Mouse (Mus musculus) cerebellum, postnatal 36 days (tissue): ENCODE data around the gene Eps8.

Experiments used
- DNase-seq, 2 experiments: peaks; one replicate each; pipeline ENCODE4 v3.0.0; 2021 to 2022; ENCODE audit warnings: mixed read lengths in 2 of 2

Eps8 gene

GRCm38 (mm10) chr6:137654776-137655175 is at the start of gene Eps8:
Gene Eps8, minus strand, starts transcription at chr6:137654876.
- no peak for DNase-seq

GRCm38 (mm10) chr6:137703431-137703830 is 48.8 kb upstream of the Eps8 start:
- DNase-seq: no peak

DNA sequence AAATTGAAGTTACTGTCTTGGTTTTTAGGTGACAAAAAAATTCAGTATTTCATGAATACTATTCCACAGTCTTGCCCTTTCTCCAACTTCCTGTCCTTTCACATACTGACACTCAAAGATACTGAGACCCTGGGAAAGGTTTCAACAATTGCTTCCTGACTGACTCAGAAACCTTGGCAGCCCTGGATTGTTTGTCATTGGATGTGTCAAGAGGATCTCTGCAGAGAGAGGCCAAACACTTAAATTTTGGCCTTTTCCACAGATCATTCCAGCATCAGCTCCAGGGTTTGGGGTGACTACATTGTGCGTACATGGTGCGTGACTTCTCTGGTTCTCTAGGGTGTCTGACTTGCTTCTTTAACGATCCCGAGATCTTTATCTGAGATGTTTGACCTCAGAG is 48.2 kb upstream of the Eps8 start:
- no peak for DNase-seq

GRCm38 (mm10) chr6:137702186-137702585 is 47.5 kb upstream of the Eps8 start:
- DNase-seq: no peak

- DNase-seq: no peak
Observed at GRCm38 (mm10) chr6:137699434-137699833, 44.8 kb upstream of the Eps8 start.

DNA sequence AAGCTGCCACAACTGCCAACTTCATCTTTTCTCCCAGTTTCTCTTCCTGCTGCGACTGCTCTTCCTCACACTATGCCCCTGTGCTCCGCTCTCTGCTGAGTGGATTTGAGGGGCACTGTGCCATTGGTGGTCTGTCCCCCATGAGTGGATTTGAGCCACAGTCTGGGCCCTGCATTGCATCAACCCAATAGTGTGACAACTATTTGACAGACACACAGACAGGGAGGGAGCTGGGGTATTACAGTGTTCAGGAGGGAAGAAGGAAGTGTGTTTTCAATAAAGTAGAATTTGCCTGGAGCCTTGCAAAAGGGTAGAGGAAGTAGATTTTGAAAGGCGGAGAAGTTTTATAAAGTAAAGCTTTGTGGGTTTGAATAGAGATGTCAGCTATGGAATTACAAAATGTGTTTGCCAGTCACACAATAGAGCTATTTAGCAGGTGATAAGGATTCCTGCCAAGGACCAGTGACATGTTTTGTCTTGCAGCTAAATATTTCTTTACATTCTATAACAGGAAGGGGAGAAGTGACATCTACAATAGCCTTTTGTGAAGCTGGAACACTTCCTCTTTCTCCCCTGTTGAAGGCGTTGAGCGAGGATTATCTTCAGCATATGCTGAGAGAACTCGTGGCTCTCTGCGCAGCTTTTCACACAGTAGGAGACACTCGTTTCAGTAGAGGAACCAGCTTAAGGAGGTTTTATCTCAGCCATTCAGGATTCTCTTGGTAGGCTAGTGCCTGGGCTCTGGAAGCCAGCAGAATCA is 41.9 kb upstream of the Eps8 start:
- DNase-seq: no peak

DNA sequence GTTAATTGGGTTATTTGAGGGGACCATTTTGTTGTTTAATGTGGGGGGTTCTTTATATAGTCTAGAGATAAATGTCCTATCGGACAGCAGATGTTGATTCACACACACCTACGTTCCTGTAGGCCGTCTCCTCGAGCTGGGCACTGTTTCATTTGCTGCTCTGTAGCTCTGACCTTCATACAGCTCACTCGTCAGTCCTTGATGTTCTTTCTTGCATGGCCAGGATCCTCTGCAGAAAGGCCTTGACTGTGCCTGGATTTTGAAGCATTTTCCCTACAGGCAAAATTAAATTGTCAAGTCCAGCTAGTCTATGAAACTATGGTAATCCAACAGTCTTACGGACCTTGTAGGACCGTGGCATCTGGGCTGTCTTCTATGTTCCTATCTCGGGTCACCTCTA is 40.4 kb upstream of the Eps8 start:
- no peak for DNase-seq

GRCm38 (mm10) chr6:137694310-137694709 is 39.6 kb upstream of the Eps8 start:
- no peak for DNase-seq

DNA sequence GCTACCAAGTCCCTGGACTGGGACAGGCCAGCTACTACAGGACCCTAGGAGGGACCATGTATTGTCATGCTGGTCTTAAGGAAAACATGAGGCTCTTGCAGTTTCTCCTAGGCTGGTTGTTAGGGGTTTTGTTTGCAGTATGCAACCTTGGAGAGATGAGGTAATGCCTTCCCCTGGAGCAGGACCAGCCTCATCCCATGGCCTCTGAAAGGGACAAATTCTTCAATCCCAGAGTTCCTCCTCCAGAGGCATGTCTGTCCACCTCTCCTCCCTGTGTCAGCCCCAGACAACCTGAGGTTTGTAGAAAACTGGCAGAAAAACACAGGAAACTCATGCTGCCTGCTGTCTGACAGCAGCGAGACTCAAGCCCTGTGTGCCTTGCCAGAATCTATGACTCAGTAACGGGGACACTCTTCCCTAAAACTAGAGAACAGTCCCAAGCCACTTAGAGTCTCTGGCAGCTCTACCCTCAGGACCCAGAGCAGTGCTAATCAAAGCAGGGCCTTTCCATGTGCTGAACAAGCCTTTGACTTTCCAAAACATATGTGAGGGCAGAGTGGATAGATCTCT is 36.0 kb upstream of the Eps8 start:
- DNase-seq: peak in 1 of 2 experiments; percentile 12

- no peak for DNase-seq
Observed at GRCm38 (mm10) chr6:137688506-137689105, 33.9 kb upstream of the Eps8 start.

DNA sequence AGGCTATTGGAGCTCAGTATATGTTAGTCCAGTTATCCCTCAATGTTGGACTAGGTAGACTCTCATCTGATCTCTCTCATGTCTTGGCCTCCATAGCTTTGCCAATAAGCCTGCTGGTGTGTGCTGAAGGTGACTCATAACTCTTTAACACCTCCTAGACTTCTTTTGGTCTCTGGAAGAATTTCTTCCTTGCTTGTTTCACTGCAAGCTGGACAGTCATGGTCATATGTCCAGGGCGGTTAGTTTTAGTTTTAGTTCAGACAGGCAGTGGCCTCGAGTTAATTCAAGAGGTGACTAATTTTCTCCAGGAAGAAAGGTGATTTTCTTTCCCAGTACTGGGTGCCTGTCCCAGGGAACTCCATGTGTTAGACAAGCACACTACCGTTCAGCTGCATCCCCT is 33.4 kb upstream of the Eps8 start:
- DNase-seq: no peak

GRCm38 (mm10) chr6:137687667-137688066 is 33.0 kb upstream of the Eps8 start:
- DNase-seq: no peak

GRCm38 (mm10) chr6:137682629-137683028 is 28.0 kb upstream of the Eps8 start:
- no peak for DNase-seq

DNA sequence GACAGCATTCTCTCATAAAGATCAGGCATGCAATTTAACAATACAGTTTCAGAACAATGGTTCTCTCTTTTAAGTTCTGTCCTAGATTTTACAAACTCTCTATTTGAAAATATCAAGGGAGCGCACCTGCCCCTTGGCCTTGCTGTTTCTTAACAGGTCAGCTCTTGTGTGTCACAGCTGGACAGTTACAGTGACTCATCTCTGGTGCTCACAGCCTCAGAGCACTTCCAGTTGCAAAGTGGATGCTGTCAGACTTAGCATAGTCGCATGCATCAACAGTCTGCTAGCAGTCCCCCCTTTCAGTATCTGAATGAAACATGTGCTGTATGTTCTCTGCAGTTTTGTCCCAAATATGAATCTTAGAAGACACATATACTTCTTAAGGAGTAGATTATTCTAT is 26.3 kb upstream of the Eps8 start:
- no peak for DNase-seq

DNA sequence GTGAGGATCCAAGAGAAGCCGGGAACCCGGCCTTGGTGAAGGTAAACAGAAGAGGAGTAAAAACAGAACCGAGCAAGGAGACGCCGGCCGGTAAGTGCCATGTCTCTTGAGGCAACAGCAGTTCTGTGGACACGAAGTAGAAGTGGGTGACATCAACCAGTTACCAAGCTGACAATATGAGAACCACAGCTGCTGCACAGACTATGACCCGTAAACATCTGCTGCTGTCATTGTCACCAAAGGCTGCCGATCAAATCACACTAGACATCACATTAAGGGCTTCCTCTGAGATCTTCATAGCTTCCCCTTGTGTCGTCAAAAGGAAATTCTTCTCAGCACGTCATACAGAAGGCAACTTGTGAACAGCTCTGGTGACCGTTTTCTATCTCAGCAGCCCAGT is 21.9 kb upstream of the Eps8 start:
- no peak for DNase-seq

DNA sequence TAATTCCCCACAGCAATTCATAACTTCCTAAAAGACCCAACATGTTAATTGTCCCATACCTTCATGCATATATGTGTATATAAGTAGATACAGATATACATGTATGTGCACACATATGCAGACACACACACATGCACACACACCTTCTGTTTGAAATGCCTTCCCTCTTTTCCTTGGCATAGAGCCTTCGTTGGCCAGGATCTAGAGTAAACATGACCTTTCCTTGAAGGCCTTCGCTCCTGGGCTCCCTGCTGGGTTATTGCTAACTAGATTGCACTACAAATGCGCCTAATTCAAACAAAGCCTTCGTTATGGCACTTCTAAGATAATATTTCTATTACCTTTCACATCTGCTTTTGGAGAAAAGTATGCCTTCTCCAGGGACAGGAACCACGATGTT is 20.9 kb upstream of the Eps8 start:
- no peak for DNase-seq

- no peak for DNase-seq
Observed at GRCm38 (mm10) chr6:137673301-137673700, 18.6 kb upstream of the Eps8 start.

DNA sequence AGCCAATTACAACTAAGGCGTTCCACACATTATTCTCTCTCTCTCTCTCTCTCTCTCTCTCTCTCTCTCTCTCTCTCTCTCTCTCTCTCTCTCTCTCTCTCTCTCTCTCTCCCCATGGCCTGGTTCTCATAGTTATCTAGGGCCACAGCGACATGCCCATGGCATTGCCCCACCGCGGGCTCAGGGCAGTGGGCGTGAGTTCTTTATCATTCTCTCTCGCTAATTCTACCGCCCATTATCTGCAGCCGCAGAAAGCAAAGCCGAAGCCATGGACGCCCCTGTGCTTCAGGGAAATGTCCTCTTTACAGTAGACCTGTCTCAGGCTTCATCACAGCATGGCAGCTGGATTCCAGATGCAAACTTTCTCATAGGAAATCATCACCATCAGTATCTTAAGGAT is 16.9 kb upstream of the Eps8 start:
- DNase-seq: no peak

DNA sequence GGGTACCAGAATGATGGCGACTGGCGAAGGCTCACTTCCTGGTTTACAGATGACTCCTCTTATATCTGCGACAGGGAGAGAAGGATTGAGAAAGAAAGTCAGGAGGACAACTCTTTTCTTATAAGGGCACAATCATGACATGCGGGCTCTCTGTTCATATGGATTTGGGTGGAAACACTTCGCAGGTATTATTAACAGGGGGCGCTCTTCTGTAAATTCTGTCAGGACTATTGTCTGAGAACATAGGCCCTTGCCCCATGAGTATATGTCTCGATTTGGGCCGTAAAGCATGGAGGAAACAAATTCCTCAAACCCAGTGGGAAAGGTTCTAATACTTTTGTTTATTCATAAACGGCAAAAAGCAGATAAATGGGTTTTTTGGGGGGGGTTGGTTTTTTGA is 16.1 kb upstream of the Eps8 start:
- DNase-seq: no peak

GRCm38 (mm10) chr6:137669876-137670275 is 15.2 kb upstream of the Eps8 start:
- DNase-seq: no peak

- DNase-seq: no peak
Observed at GRCm38 (mm10) chr6:137669433-137669832, 14.8 kb upstream of the Eps8 start.

DNA sequence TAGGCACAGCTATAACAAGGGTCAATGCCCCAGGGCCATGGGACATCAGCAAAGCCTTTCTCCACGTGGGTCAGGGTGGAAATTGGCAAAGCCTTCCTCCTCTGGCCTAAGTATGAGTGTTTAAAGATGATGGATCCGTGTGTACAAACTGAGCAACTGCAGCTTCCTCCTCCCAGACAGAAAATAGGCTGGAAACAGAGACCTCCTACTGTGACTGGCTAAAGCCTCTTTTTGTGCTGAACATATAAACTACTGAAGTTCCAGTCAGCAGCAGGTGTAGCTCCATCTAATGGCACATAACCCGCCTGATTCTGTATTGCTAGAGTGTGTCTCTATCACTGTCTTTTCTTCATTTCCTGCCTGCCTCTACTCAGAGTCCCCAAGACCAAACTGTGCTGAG is 13.7 kb upstream of the Eps8 start:
- DNase-seq: no peak

GRCm38 (mm10) chr6:137667665-137668064 is 13.0 kb upstream of the Eps8 start:
- DNase-seq: no peak

- no peak for DNase-seq
Observed at GRCm38 (mm10) chr6:137664936-137665335, 10.3 kb upstream of the Eps8 start.
